Mouse (Mus musculus): Measurements from ENCODE around the gene Grm7. TPM values are rescaled to one million over a fixed set of nuclear protein-coding genes. Genes with fewer than 3 reads are reported as not detected.

Grm7 gene
- total RNA-seq, 1 experiment = not detected

- Histone ChIP-seq H3K4me1 (ENCODE audit: control insufficient read depth in 2 of 2, insufficient read depth in 2 of 2, low read length in 2 of 2, poor library complexity in 1 of 2) (no peaks in the 10 kb centered on the region), H3K4me3 (ENCODE audit: insufficient read depth in 1 of 2, low read depth in 1 of 2, low read length in 2 of 2, poor library complexity in 1 of 2, severe bottlenecking in 1 of 2) (no peak overlapping the region), H3K27ac (ENCODE audit: insufficient read depth, low read depth, low read length, poor library complexity, severe bottlenecking) (no peak overlapping the region), H3K36me3 (ENCODE audit: control insufficient read depth, insufficient read depth, low read length, poor library complexity, severe bottlenecking) (no peaks in the 10 kb centered on the region), H3K9ac (ENCODE audit: insufficient read depth, low read depth, low read length, poor library complexity, severe bottlenecking) (no peak overlapping the region), H3K9me3 (ENCODE audit: control insufficient read depth, insufficient read depth, low read depth, low read length) (no peaks in the 10 kb centered on the region)
- TF ChIP-seq MAFK (IDR thresholded peaks at IDR 0.05; ENCODE audit: insufficient read depth, low read depth, low read length) (no peak), ZC3H11A (IDR thresholded peaks at IDR 0.05; ENCODE audit: borderline replicate concordance, low read depth, low read length) (no peak), CHD2 (IDR thresholded peaks at IDR 0.05; ENCODE audit: low read depth, low read length) (no peak), ZNF384 (IDR thresholded peaks at IDR 0.05; ENCODE audit: low read depth, low read length) (no peak)
- in situ Hi-C loops (cut with MboI; ENCODE audit: low sequenced_read_pairs in 2 of 2, unreplicated experiment in 2 of 2) = no loop called here
- no peak for DNase-seq (ENCODE audit: low read depth, low spot score)
Observed at GRCm38 (mm10) chr6:111094818-111095217, 449.4 kb downstream of the Grm7 start.

GRCm38 (mm10) chr6:111105485-111105884 is 460.1 kb downstream of the Grm7 start:
- H3K4me3 ChIP-seq (ENCODE audit: insufficient read depth in 1 of 2, low read depth in 1 of 2, low read length in 2 of 2, poor library complexity in 1 of 2, severe bottlenecking in 1 of 2) = no peak overlapping the region
- H3K36me3 ChIP-seq (ENCODE audit: control insufficient read depth, insufficient read depth, low read length, poor library complexity, severe bottlenecking) = no peaks in the 10 kb centered on the region
- H3K27ac ChIP-seq (ENCODE audit: insufficient read depth, low read depth, low read length, poor library complexity, severe bottlenecking) = no peak overlapping the region
- in situ Hi-C loops (cut with MboI; ENCODE audit: low sequenced_read_pairs in 2 of 2, unreplicated experiment in 2 of 2) = no loop called here
- no peaks in the 10 kb centered on the region for H3K9me3 ChIP-seq (ENCODE audit: control insufficient read depth, insufficient read depth, low read depth, low read length)
- no peaks in the 10 kb centered on the region for H3K4me1 ChIP-seq (ENCODE audit: control insufficient read depth in 2 of 2, insufficient read depth in 2 of 2, low read length in 2 of 2, poor library complexity in 1 of 2)
- TF ChIP-seq CHD2 (IDR thresholded peaks at IDR 0.05; ENCODE audit: low read depth, low read length) = no peak
- no peak for TF ChIP-seq ZNF384 (IDR thresholded peaks at IDR 0.05; ENCODE audit: low read depth, low read length)
- TF ChIP-seq ZC3H11A (IDR thresholded peaks at IDR 0.05; ENCODE audit: borderline replicate concordance, low read depth, low read length) = no peak
- no peak for TF ChIP-seq MAFK (IDR thresholded peaks at IDR 0.05; ENCODE audit: insufficient read depth, low read depth, low read length)
- DNase-seq (ENCODE audit: low read depth, low spot score) = no peak
- H3K9ac ChIP-seq (ENCODE audit: insufficient read depth, low read depth, low read length, poor library complexity, severe bottlenecking) = no peak overlapping the region

- H3K36me3 ChIP-seq (ENCODE audit: control insufficient read depth, insufficient read depth, low read length, poor library complexity, severe bottlenecking) = no peaks in the 10 kb centered on the region
Observed at GRCm38 (mm10) chr6:111161037-111161436, 515.7 kb downstream of the Grm7 start.

GRCm38 (mm10) chr6:111195333-111195732 is 550.0 kb downstream of the Grm7 start:
- TF ChIP-seq MAFK (IDR thresholded peaks at IDR 0.05; ENCODE audit: insufficient read depth, low read depth, low read length) (no peak), CHD2 (IDR thresholded peaks at IDR 0.05; ENCODE audit: low read depth, low read length) (no peak), ZC3H11A (IDR thresholded peaks at IDR 0.05; ENCODE audit: borderline replicate concordance, low read depth, low read length) (no peak), ZNF384 (IDR thresholded peaks at IDR 0.05; ENCODE audit: low read depth, low read length) (no peak), HCFC1 (IDR thresholded peaks at IDR 0.05; ENCODE audit: borderline replicate concordance, insufficient read depth, low read length) (no peak)
- Histone ChIP-seq H3K4me1 (ENCODE audit: control insufficient read depth in 2 of 2, insufficient read depth in 2 of 2, low read length in 2 of 2, poor library complexity in 1 of 2) (no peaks in the 10 kb centered on the region), H3K9me3 (ENCODE audit: control insufficient read depth, insufficient read depth, low read depth, low read length) (no peaks in the 10 kb centered on the region), H3K9ac (ENCODE audit: insufficient read depth, low read depth, low read length, poor library complexity, severe bottlenecking) (no peak overlapping the region), H3K4me3 (ENCODE audit: insufficient read depth in 1 of 2, low read depth in 1 of 2, low read length in 2 of 2, poor library complexity in 1 of 2, severe bottlenecking in 1 of 2) (no peak overlapping the region), H3K36me3 (ENCODE audit: control insufficient read depth, insufficient read depth, low read length, poor library complexity, severe bottlenecking) (no peaks in the 10 kb centered on the region), H3K27ac (ENCODE audit: insufficient read depth, low read depth, low read length, poor library complexity, severe bottlenecking) (no peak overlapping the region)
- DNase-seq (ENCODE audit: low read depth, low spot score) = no peak
- in situ Hi-C loops (cut with MboI; ENCODE audit: low sequenced_read_pairs in 2 of 2, unreplicated experiment in 2 of 2) = no loop called here

More at GRCm38 (mm10) chr6:111161037-111161436, 515.7 kb downstream of the Grm7 start:
- Histone ChIP-seq H3K4me3 (ENCODE audit: insufficient read depth in 1 of 2, low read depth in 1 of 2, low read length in 2 of 2, poor library complexity in 1 of 2, severe bottlenecking in 1 of 2) (no peak overlapping the region), H3K9me3 (ENCODE audit: control insufficient read depth, insufficient read depth, low read depth, low read length) (no peaks in the 10 kb centered on the region), H3K9ac (ENCODE audit: insufficient read depth, low read depth, low read length, poor library complexity, severe bottlenecking) (no peak overlapping the region), H3K4me1 (ENCODE audit: control insufficient read depth in 2 of 2, insufficient read depth in 2 of 2, low read length in 2 of 2, poor library complexity in 1 of 2) (no peaks in the 10 kb centered on the region), H3K27ac (ENCODE audit: insufficient read depth, low read depth, low read length, poor library complexity, severe bottlenecking) (no peak overlapping the region)
- TF ChIP-seq CHD2 (IDR thresholded peaks at IDR 0.05; ENCODE audit: low read depth, low read length) (no peak), MAFK (IDR thresholded peaks at IDR 0.05; ENCODE audit: insufficient read depth, low read depth, low read length) (no peak), HCFC1 (IDR thresholded peaks at IDR 0.05; ENCODE audit: borderline replicate concordance, insufficient read depth, low read length) (no peak), ZC3H11A (IDR thresholded peaks at IDR 0.05; ENCODE audit: borderline replicate concordance, low read depth, low read length) (no peak), ZNF384 (IDR thresholded peaks at IDR 0.05; ENCODE audit: low read depth, low read length) (no peak)
- in situ Hi-C loops (cut with MboI; ENCODE audit: low sequenced_read_pairs in 2 of 2, unreplicated experiment in 2 of 2) = no loop called here
- DNase-seq (ENCODE audit: low read depth, low spot score) = no peak

GRCm38 (mm10) chr6:111221083-111221729 is 575.8 kb downstream of the Grm7 start:
- no peak overlapping the region for H3K4me3 ChIP-seq (ENCODE audit: insufficient read depth in 1 of 2, low read depth in 1 of 2, low read length in 2 of 2, poor library complexity in 1 of 2, severe bottlenecking in 1 of 2)
- H3K36me3 ChIP-seq (ENCODE audit: control insufficient read depth, insufficient read depth, low read length, poor library complexity, severe bottlenecking) = no peaks in the 10 kb centered on the region
- in situ Hi-C loops (cut with MboI; ENCODE audit: low sequenced_read_pairs in 2 of 2, unreplicated experiment in 2 of 2) = no loop called here
- no peak overlapping the region for H3K27ac ChIP-seq (ENCODE audit: insufficient read depth, low read depth, low read length, poor library complexity, severe bottlenecking)
- no peaks in the 10 kb centered on the region for H3K4me1 ChIP-seq (ENCODE audit: control insufficient read depth in 2 of 2, insufficient read depth in 2 of 2, low read length in 2 of 2, poor library complexity in 1 of 2)
- no peak overlapping the region for H3K9ac ChIP-seq (ENCODE audit: insufficient read depth, low read depth, low read length, poor library complexity, severe bottlenecking)
- DNase-seq (ENCODE audit: low read depth, low spot score) = no peak
- no peak for TF ChIP-seq MAFK (IDR thresholded peaks at IDR 0.05; ENCODE audit: insufficient read depth, low read depth, low read length)
- H3K9me3 ChIP-seq (ENCODE audit: control insufficient read depth, insufficient read depth, low read depth, low read length) = no peaks in the 10 kb centered on the region
